ENCODE assay signal across 16 mouse cellular contexts in genomic region chr5:53584069-53584767, GRCm38 (mm10).
DNase-seq lines count a peak whose midpoint lies in the region; ATAC-seq lines count a peak whose summit lies in the region.
"Had no signal": no experiment of that assay in that cellular context is flagged by ENCODE, and none has a peak within 500 bp of the region (broad histone marks: within the 10 kb centered on the region; RNA-seq: fewer than 3 reads in every experiment).

No protein-coding gene starts in this region.

- DNase-seq in frontal cortex, postnatal 36 days (ENCODE audit: low spot score in 2 of 2), result peak; percentile 13 to 58
- no peak for DNase-seq in frontal cortex, postnatal 14 days (ENCODE audit: low spot score in 2 of 2)
- peak; percentile 44 for DNase-seq in thymus, postnatal 14 days
- DNase-seq in thymus, adult 18-20 months, result no peak
- no peak for DNase-seq in layer of hippocampus, adult 8-10 months (ENCODE audit: low spot score in 2 of 2)
- no peak for DNase-seq in urinary bladder, adult 2 months (ENCODE audit: low spot score)
- DNase-seq in layer of hippocampus, adult 11-12 months (ENCODE audit: low spot score), result no peak
- DNase-seq: adrenal gland, postnatal 10 days; cerebellum, adult 11-12 months; cerebellum, postnatal 25 days; heart, postnatal 14 days; kidney, postnatal 36 days; midbrain, embryonic 14.5 days; right cerebral cortex, postnatal 14 days had no signal

- ATAC-seq in inflammation-experienced regulatory T-cells, adult 6 months, result peak; percentile 36
- ATAC-seq: lung, postnatal 0 days had no signal

Comparison
In these comparisons a context has a peak if more than half of its experiments do, and no peak if none do; other contexts are left out.
1. DNase-seq: peak in frontal cortex, postnatal 36 days (2 of 2) and thymus, postnatal 14 days (single experiment); none in frontal cortex, postnatal 14 days (0 of 2), thymus, adult 18-20 months (0 of 2), layer of hippocampus, adult 8-10 months (0 of 2), urinary bladder, adult 2 months (single experiment) and layer of hippocampus, adult 11-12 months (single experiment).